Mouse (Mus musculus): ENCODE data around the gene Maml2.

GRCm38 (mm10) chr9:13701773-13702172, 404.0 kb downstream of the Maml2 start:
- TF ChIP-seq CTCF (IDR thresholded peaks at IDR 0.05; ENCODE audit: insufficient read depth, low read depth, low read length) (no peak), POLR2A (IDR thresholded peaks at IDR 0.05; ENCODE audit: insufficient read depth, low read depth, low read length) (no peak)
